Mouse (Mus musculus) brain, embryonic 14.5 days (tissue): ENCODE measurements around the gene Mertk.

Source experiments
- CTCF ChIP-seq: fragments of 200-500 bp; IDR thresholded peaks from 2 replicates; pipeline ENCODE4 v1.5.1; 2012; ENCODE audit warnings: inconsistent platforms, mild to moderate bottlenecking, moderate library complexity, borderline replicate concordance; ENCODE audit not compliant: insufficient read depth, insufficient read length; ENCODE audit errors: extremely low read depth
- POLR2A ChIP-seq: fragments of 200-500 bp; IDR thresholded peaks from 2 replicates; pipeline ENCODE4 v1.6.1; 2012; ENCODE audit warnings: mild to moderate bottlenecking, inconsistent platforms, borderline replicate concordance; ENCODE audit not compliant: poor library complexity, insufficient read depth, insufficient read length, severe bottlenecking; ENCODE audit errors: extremely low read depth

GRCm38 (mm10) chr2:128737051-128737450 is 38.3 kb downstream of the Mertk start:
- TF ChIP-seq POLR2A (no peak), CTCF (no peak)
